Mouse (Mus musculus): ENCODE measurements around the gene 9530053A07Rik. TPM values are rescaled to one million over a fixed set of nuclear protein-coding genes. Genes with fewer than 3 reads are reported as not detected.
A peak's percentile ranks its signal among the peaks of the same experiment; 100 is the strongest.

9530053A07Rik gene
- polyA plus RNA-seq, 1 experiment = not detected

DNA sequence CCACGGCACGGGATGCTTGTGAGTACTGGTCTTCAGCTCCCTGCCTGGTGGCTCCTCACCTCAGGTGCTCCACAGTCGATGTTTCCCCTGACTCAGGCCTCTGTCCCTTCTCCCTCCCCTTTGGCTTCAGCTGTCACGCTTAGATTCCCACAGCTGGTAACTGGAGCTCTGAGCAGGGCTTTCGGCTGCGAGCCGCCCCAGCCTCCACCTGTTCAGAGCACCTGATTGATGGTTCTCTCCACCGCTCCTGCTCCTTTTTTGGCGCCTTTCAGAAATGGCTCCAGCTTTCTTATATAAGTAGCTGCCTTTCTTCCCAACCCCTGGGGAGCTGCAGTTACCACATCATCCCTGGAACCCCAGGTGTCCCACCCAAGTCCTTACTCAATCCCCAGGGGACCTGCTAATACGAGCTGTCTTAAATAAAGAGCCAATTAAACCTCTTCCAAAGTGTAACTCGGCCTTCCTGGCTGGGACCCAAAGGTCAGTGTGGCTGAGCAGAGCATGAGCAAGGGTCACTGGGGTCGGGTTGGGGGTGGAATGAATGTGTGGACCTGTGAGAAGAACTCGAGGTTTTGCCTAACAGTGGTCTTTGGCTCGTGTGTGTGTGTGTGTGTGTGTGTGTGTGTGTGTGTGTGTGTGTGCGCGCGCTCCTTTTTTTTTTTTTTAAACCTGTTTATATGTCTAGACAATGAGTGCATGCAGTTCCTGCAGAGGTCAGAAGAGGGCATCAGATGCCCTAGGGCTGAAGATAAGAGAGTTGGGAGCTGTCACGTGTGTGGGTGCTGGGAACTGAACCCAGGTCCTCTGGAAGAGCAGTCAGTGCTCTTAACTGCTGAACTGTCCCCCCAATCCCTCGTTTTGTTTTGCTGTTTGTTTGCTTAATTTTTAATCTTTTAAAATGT is 74.2 kb downstream of the 9530053A07Rik start:
- no peaks in the 10 kb centered on the region for H3K36me3 ChIP-seq (ENCODE audit: control insufficient read depth, insufficient read depth, low read length)
- WGBS = 69% methylated on average over 17 of the region's 19 CpGs
- no peak overlapping the region for H3K4me3 ChIP-seq (ENCODE audit: extremely low read depth, insufficient read depth, insufficient read length)
- H3K27me3 ChIP-seq (ENCODE audit: control insufficient read depth, insufficient read depth, low read length) = no peaks in the 10 kb centered on the region
- H3K27ac ChIP-seq (ENCODE audit: insufficient read depth, low read length) = no peak overlapping the region
- TF ChIP-seq POLR2A (IDR thresholded peaks at IDR 0.05; ENCODE audit: low read depth, low read length) = no peak
- TF ChIP-seq CTCF (IDR thresholded peaks at IDR 0.05; ENCODE audit: extremely low read depth, insufficient read depth, insufficient read length, insufficient replicate concordance) = no peak
- DNase-seq (ENCODE audit: low read depth in 1 of 2, low spot score in 2 of 2) = no peak
- no peaks in the 10 kb centered on the region for H3K4me1 ChIP-seq (ENCODE audit: control insufficient read depth, insufficient read depth, insufficient read length)

DNA sequence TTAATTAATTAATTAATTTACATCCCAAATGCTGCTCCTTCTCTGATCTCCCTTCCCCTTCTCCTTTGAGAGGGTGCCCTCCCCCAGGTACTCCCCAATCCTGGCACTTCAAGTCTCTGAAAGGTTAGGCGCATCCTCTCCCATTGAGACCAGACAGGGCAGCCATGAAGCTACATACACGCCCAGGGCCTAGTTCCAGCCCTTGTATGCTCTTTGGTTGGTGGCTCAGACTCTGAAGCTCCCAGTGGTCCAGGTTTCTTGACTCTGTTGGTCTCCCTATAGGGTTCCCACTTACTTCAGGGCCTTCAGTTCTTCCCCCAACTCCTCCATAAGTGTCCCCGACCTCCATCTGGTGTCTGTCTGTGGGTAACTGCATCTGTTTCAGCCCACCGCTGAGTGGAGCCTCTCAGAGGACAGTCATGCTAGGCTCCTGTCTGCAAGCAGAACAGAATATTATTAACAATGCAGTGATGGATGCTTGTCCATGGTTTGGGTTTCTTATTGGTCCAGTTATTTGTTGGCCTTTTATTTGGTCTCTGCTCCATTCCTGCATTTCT is 76.9 kb downstream of the 9530053A07Rik start:
- WGBS = 79% methylated on average over 4 of the region's 4 CpGs
- H3K4me1 ChIP-seq (ENCODE audit: control insufficient read depth, insufficient read depth, insufficient read length) = no peaks in the 10 kb centered on the region
- H3K27me3 ChIP-seq (ENCODE audit: control insufficient read depth, insufficient read depth, low read length) = no peaks in the 10 kb centered on the region
- no peak overlapping the region for H3K27ac ChIP-seq (ENCODE audit: insufficient read depth, low read length)
- no peak for DNase-seq (ENCODE audit: low read depth in 1 of 2, low spot score in 2 of 2)
- no peak overlapping the region for H3K4me3 ChIP-seq (ENCODE audit: extremely low read depth, insufficient read depth, insufficient read length)
- no peaks in the 10 kb centered on the region for H3K36me3 ChIP-seq (ENCODE audit: control insufficient read depth, insufficient read depth, low read length)
- no peak for TF ChIP-seq CTCF (IDR thresholded peaks at IDR 0.05; ENCODE audit: extremely low read depth, insufficient read depth, insufficient read length, insufficient replicate concordance)
- TF ChIP-seq POLR2A (IDR thresholded peaks at IDR 0.05; ENCODE audit: low read depth, low read length) = no peak

DNA sequence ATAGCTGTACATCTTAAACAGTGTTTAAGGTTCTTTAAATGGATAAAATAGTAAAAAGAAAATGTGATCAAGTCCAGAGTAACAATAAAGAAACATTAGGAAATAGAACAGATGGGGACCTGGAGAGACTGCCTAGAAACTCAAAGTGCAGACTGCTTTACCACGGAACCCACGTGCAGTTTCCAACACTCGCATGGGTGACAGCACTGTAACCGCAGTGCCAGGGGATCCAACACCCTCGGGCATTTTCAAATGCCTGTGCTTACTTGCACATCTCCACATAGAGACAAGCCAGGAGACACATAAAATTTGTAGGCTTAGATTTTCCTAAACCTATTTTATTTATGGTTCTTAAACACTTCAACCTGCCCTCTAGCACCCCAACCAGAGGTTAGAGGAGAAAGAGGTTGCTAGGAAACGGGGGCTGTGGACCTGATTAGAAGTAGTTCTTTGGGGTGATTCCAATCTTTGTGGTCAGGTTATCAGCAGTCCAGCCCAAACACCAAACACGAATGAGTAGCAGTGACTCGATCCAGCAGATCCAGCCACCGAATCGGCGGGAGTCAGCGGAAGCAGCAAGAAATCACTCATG is 79.2 kb downstream of the 9530053A07Rik start:
- no peaks in the 10 kb centered on the region for H3K27me3 ChIP-seq (ENCODE audit: control insufficient read depth, insufficient read depth, low read length)
- peak overlapping the region; percentile 56 for H3K4me3 ChIP-seq (ENCODE audit: extremely low read depth, insufficient read depth, insufficient read length)
- no peak for DNase-seq (ENCODE audit: low read depth in 1 of 2, low spot score in 2 of 2)
- no peak for TF ChIP-seq POLR2A (IDR thresholded peaks at IDR 0.05; ENCODE audit: low read depth, low read length)
- TF ChIP-seq CTCF (IDR thresholded peaks at IDR 0.05; ENCODE audit: extremely low read depth, insufficient read depth, insufficient read length, insufficient replicate concordance) = no peak
- no peaks in the 10 kb centered on the region for H3K36me3 ChIP-seq (ENCODE audit: control insufficient read depth, insufficient read depth, low read length)
- 27% methylated on average over 12 of the region's 12 CpGs for WGBS
- no peaks in the 10 kb centered on the region for H3K4me1 ChIP-seq (ENCODE audit: control insufficient read depth, insufficient read depth, insufficient read length)
- no peak overlapping the region for H3K27ac ChIP-seq (ENCODE audit: insufficient read depth, low read length)

DNA sequence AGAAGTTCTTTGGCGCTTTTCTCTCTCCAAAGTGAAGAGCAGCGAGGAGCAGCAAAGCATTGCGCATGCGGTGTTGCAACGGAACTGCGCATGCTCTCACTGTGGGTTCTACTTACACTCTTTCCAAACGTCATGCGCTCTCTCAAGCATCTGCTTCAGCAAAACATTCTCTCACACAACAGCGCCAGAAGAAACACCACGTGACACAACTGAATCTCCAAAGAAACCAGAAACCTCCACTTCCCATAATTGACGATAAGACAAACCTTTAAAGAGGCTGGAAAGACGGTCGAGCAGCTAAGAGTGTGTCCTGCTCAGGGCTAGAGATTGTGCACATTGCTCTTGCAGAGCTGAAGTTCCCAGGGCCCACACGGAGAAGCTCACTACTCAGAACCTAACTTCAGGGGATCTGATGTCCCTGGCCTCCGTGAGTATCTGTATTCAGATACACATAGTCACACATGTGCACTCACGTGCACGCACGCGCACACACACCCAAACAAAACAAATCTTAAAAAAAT is 79.8 kb downstream of the 9530053A07Rik start:
- 50% methylated on average over 19 of the region's 19 CpGs for WGBS
- Histone ChIP-seq H3K27ac (ENCODE audit: insufficient read depth, low read length) (no peak overlapping the region), H3K27me3 (ENCODE audit: control insufficient read depth, insufficient read depth, low read length) (no peaks in the 10 kb centered on the region), H3K4me3 (ENCODE audit: extremely low read depth, insufficient read depth, insufficient read length) (peak overlapping the region; percentile 56), H3K4me1 (ENCODE audit: control insufficient read depth, insufficient read depth, insufficient read length) (no peaks in the 10 kb centered on the region), H3K36me3 (ENCODE audit: control insufficient read depth, insufficient read depth, low read length) (no peaks in the 10 kb centered on the region)
- TF ChIP-seq POLR2A (IDR thresholded peaks at IDR 0.05; ENCODE audit: low read depth, low read length) (no peak), CTCF (IDR thresholded peaks at IDR 0.05; ENCODE audit: extremely low read depth, insufficient read depth, insufficient read length, insufficient replicate concordance) (no peak)
- peak; percentile 60 to 64 for DNase-seq (ENCODE audit: low read depth in 1 of 2, low spot score in 2 of 2)

DNA sequence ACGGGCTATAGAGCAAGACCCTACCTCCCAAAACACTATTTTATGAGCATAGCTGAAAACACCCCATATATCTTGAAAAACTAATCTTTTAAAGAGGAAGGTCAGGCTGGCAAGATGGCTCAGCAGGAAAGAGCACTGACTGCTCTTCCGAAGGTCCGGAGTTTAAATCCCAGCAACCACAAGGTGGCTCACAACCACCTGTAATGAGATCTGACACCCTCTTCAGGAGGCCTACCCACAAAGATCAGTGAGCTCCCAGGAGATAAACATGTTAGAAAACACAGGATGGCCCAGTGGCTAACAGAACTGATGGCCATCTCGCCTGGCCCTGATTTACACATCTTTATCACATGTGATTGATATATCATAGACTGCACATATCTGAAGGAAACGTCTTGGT is 81.5 kb downstream of the 9530053A07Rik start:
- H3K27me3 ChIP-seq (ENCODE audit: control insufficient read depth, insufficient read depth, low read length) = no peaks in the 10 kb centered on the region
- no peak for DNase-seq (ENCODE audit: low read depth in 1 of 2, low spot score in 2 of 2)
- no peaks in the 10 kb centered on the region for H3K4me1 ChIP-seq (ENCODE audit: control insufficient read depth, insufficient read depth, insufficient read length)
- 57% methylated on average over 5 of the region's 5 CpGs for WGBS
- no peaks in the 10 kb centered on the region for H3K36me3 ChIP-seq (ENCODE audit: control insufficient read depth, insufficient read depth, low read length)
- no peak overlapping the region for H3K4me3 ChIP-seq (ENCODE audit: extremely low read depth, insufficient read depth, insufficient read length)
- no peak overlapping the region for H3K27ac ChIP-seq (ENCODE audit: insufficient read depth, low read length)
- TF ChIP-seq POLR2A (IDR thresholded peaks at IDR 0.05; ENCODE audit: low read depth, low read length) (no peak), CTCF (IDR thresholded peaks at IDR 0.05; ENCODE audit: extremely low read depth, insufficient read depth, insufficient read length, insufficient replicate concordance) (no peak)

DNA sequence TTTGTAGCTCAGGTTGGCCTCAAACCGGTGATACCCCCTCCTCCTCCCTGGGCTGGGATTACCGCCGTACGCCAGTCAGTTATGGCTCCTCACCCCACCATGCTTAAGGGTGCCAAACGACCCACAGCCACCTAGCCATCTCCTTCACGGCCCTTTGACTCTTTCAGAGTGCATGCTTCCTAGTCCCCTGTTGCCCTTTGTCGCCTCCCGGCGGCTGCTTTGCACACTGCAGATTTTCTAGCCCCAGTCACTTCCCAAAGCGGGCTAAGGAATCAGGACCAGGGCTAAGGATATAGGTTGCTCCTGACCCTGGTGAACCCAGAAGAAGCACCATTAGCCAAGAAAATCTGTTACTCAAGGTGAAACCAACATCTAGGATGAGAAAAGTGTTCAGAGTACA is 84.9 kb downstream of the 9530053A07Rik start:
- peak in 1 of 2 experiments; percentile 43 for DNase-seq (ENCODE audit: low read depth in 1 of 2, low spot score in 2 of 2)
- H3K4me3 ChIP-seq (ENCODE audit: extremely low read depth, insufficient read depth, insufficient read length) = no peak overlapping the region
- no peaks in the 10 kb centered on the region for H3K4me1 ChIP-seq (ENCODE audit: control insufficient read depth, insufficient read depth, insufficient read length)
- no peaks in the 10 kb centered on the region for H3K27me3 ChIP-seq (ENCODE audit: control insufficient read depth, insufficient read depth, low read length)
- TF ChIP-seq CTCF (IDR thresholded peaks at IDR 0.05; ENCODE audit: extremely low read depth, insufficient read depth, insufficient read length, insufficient replicate concordance) (peak; percentile 75; the same call in 1 of the 2 replicates), POLR2A (IDR thresholded peaks at IDR 0.05; ENCODE audit: low read depth, low read length) (no peak)
- H3K36me3 ChIP-seq (ENCODE audit: control insufficient read depth, insufficient read depth, low read length) = no peaks in the 10 kb centered on the region
- 28% methylated on average over 10 of the region's 10 CpGs for WGBS
- no peak overlapping the region for H3K27ac ChIP-seq (ENCODE audit: insufficient read depth, low read length)

Other genes starting within 250 kb of the 9530053A07Rik start
- gene Zfp974, start 200.0 kb upstream of the 9530053A07Rik start, polyA plus RNA-seq (2012; rRNA removed) = 0.56 and 1.1 TPM in 2 replicates
- gene Zfp780b, start 150.3 kb upstream of the 9530053A07Rik start, polyA plus RNA-seq (2012; rRNA removed) = 0.92 and 1.4 TPM in 2 replicates
- gene Zfp850, start 115.4 kb upstream of the 9530053A07Rik start, polyA plus RNA-seq (2012; rRNA removed) = 0.40 and 0.63 TPM in 2 replicates
- 60.4 and 68.1 TPM in 2 replicates for gene Psmc4, start 79.4 kb upstream of the 9530053A07Rik start, polyA plus RNA-seq (2012; rRNA removed)
- gene Fcgbp, start 58.2 kb upstream of the 9530053A07Rik start, polyA plus RNA-seq (2012; rRNA removed) = 0.46 and 1.2 TPM in 2 replicates
- 49.5 and 52.2 TPM in 2 replicates for gene Fbl, start 40.2 kb downstream of the 9530053A07Rik start, polyA plus RNA-seq (2012; rRNA removed)
- 22.4 and 29.4 TPM in 2 replicates for gene Dyrk1b, start 50.0 kb downstream of the 9530053A07Rik start, polyA plus RNA-seq (2012; rRNA removed)
- gene Eid2, start 138.4 kb downstream of the 9530053A07Rik start, polyA plus RNA-seq (2012; rRNA removed) = 2.4 and 3.5 TPM in 2 replicates
- 4.1 and 9.3 TPM in 2 replicates for gene Eid2b, start 148.3 kb downstream of the 9530053A07Rik start, polyA plus RNA-seq (2012; rRNA removed)
- gene Selenov, start 161.7 kb downstream of the 9530053A07Rik start, polyA plus RNA-seq (2012; rRNA removed) = not detected in 2 replicates
- gene Dll3, start 172.8 kb downstream of the 9530053A07Rik start, polyA plus RNA-seq (2012; rRNA removed) = not detected in 2 replicates
- gene Timm50, start 182.6 kb downstream of the 9530053A07Rik start, polyA plus RNA-seq (2012; rRNA removed) = 37.9 and 45.7 TPM in 2 replicates
- 112 and 120 TPM in 2 replicates for gene Supt5, start 209.3 kb downstream of the 9530053A07Rik start, polyA plus RNA-seq (2012; rRNA removed)
- 1,505 and 1,761 TPM in 2 replicates for gene Rps16, start 221.2 kb downstream of the 9530053A07Rik start, polyA plus RNA-seq (2012; rRNA removed)
- gene Plekhg2, start 243.1 kb downstream of the 9530053A07Rik start, polyA plus RNA-seq (2012; rRNA removed) = 64.0 and 66.4 TPM in 2 replicates

All from spleen, adult 2 months (tissue).